Mouse (Mus musculus): ENCODE measurements around the gene Hyal5.

DNA sequence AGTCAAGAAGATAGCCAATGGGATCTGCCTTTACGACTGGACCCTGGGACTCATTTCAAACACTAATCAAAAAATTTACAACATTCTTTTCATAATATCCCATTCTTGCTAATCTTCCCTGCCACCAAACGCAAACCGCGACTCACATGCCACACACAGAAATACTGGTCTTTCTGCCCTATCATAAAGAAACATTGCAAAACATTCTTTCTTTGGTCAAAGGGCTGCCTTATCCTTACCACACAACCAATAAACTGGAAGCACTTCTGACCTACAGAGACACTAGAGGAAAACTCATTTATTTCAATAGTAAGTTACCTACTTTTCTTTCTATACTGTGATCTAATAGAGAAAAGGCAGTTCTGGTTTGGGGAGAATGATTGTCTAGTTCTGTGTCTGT lies 5.9 kb downstream of the Hyal5 start:
- no peak for TF ChIP-seq CTCF (IDR thresholded peaks at IDR 0.05; ENCODE audit: borderline replicate concordance, insufficient read depth, low read depth, low read length)
- no peak for TF ChIP-seq POLR2A (IDR thresholded peaks at IDR 0.05; ENCODE audit: borderline replicate concordance, insufficient read depth, low read length)
